Mouse (Mus musculus): ENCODE measurements around the gene Slc39a11.

GRCm38 (mm10) chr11:113294518-113294917, 355.4 kb downstream of the Slc39a11 start:
- TF ChIP-seq CTCF (IDR thresholded peaks at IDR 0.05; ENCODE audit: extremely low read depth, insufficient read length, insufficient replicate concordance, low read depth, low read length) (no peak), POLR2A (IDR thresholded peaks at IDR 0.05; ENCODE audit: low read depth, low read length) (no peak)

Data from small intestine, adult 2 months (tissue).